Mouse (Mus musculus): ENCODE results near the gene Cfap126.
"Not testable (repeated sequence)": the region's sequence is repeated elsewhere in the genome, so short reads cannot be mapped to it uniquely, and the experiment has no call there.

Gene Cfap126

DNA sequence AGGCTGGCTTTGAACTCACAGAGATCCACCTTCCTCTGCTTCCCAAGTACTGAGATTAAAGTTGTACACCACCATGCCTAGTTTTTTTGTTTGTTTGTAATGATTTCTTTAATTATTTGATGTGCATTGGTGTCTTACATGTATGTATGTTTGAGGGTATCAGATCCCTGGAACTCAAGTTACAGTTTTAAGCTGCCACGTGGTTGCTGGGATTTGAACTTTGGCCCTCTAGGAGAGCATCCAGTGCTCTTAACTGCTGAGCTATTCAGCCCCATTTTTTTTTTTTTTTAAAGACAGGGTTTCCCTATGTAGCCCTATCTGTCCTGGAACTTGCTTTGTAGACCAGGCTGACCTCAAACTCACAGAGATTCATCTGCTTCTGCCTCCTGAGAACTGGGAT lies 17.3 kb downstream of the Cfap126 start:
- peak; percentile 17 for DNase-seq

DNA sequence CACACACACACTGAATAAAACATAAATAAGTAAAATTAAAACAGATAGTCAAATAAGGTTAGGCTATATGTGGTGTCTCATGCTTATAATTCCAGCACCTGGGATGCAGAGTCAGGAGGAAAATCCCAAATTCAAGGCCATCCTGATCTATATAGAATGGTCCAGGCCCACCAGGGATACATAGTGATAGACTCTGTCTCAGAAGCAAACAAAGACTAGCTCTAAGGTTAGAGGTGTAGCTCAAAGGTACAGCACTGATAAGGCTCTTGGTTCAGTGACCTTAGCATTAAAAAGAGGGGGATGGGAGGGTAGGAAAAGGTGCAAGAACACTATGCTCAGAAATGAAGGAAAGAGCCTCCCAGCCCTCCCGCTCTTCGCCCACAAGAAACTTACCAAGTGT lies 21.9 kb downstream of the Cfap126 start:
- DNase-seq, result no peak

DNA sequence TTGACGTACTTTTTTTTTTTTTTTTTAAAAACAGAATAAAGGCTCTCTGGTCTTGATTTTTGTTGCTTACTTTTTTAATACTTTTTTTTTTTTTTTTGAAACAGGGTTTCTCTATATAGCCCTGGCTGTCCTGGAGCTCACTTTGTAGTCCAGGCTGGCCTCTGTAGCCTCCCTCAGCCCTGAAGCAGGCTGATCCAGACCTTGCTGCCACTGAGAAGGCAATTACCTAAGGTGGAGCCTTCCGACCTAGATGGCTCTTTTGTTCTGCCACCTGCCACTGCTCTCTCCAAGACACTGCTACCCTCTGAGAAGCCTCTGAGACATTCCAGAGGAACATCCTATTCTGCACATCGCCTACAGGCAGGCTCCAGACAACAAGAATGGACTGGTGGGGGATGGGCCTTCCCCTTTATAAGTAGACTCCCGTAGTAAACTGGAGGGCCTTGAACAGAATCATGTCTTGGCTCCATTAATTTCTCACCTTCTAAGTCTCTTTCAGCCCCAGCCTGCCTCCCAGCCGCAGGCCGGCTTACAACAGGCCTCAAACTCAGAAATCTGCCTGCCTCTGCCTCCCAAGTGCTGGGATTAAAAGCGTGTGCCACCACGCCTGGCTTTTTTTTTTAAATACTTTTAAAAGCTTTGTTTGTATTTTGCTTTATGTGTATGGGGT lies 23.9 kb downstream of the Cfap126 start:
- not testable (repeated sequence) for DNase-seq

DNA sequence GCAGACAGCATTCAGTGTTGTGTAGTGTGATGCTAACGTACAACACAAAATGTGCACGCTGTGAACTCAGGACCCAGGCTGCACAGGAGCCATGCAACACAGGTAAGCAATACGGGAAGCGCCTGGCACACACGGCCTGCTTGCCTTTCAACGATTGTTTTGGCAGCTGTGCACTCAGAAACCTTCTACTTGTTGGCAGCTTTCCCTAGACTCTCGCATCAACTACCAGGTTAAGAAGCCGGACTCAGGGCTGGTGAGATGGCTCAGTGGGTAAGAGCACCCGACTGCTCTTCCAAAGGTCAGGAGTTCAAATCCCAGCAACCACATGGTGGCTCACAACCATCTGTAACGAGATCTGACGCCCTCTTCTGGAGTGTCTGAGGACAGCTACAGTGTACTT lies 29.3 kb downstream of the Cfap126 start:
- peak; percentile 49 for DNase-seq

DNA sequence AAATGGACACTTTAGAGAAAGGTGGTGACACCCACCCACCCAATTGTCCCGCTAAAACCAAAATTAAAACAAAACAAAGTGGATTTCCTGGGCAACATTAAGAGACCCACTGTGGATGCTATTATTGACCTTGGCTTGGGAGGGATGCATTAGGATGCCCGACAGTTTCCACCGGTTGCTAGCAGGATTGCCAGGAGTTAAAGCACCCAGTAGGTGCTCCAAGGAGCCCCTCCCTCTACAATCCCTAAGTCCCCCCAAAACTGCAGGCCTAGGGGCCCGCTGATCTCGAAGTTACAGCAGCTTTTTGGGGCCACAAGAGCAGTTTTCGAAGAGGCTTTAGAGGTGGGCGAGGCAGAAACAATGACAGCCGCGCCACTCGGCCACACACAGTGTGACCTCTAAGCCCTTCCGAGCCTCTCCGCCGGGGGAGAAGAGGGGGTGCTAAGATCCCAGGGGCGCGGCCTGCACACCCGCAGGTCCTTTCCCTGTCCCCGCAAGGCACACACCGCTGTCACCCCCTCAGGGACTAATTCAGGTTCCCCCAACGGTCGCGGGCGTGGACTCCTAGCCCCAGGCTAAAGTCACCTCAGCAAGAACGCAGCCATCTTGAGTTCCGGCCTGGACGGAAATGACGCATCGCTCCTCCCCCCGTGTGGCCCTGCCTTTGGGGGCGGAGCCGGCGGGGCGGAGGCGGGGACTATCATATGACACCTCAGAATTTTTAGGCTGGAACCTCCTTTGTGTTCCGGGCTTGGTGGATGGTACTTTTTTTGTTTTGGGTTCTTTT lies 36.4 kb downstream of the Cfap126 start, which contains the start of the genes Sdhc and Mpz:
TSS of gene Sdhc (minus strand) at position 630 of the 787 bp plus-strand sequence.
TSS of gene Mpz (plus strand) at position 738 of the 787 bp plus-strand sequence.
- DNase-seq, result peak; percentile 96

DNA sequence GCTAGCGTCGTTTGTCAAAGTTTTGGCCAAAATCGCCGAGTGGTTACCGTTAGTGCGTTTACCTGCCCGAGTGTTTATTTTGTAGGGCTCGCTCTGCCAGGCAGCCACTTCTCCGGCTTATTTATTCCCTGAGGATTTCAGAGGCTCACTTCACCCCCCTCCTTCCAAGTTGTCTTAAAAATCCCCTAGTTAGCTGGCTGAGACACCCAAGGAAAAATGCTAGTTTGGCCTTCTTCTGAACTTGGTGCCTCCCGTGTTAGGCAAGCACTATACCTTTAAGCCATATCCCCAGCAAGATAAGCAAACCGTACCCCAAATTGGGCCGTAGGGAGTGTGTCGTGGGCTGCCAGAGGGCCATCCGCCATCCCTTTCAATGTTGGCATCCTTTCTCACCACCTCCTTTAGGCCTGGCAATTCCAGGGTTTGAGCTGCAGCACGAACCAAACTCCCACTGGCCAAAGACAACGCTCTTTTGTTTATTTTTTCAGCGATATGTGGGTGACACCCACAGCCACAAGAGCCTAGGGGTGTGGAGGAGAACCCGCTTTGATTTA lies 37.2 kb downstream of the Cfap126 start:
- no peak for DNase-seq

DNA sequence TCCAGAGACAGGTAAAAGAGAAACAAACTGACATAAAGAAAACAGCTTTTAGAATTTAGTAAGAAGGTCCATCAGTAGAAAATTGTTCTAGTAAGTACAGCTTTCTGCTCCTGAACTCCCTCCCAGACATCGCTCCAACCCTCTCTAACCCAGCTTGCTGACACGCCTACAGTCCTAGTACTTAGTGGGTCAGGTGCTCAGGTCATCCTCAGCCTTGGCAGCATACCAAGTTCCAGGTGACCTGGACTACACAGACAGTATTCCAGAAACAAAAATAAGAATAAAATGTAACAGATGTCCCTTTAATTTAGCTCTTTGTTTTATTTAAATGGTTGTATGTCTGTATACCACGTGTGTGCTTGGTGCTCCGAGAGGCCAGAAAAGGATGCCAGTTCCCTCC lies 38.2 kb downstream of the Cfap126 start:
- DNase-seq, result peak; percentile 28

DNA sequence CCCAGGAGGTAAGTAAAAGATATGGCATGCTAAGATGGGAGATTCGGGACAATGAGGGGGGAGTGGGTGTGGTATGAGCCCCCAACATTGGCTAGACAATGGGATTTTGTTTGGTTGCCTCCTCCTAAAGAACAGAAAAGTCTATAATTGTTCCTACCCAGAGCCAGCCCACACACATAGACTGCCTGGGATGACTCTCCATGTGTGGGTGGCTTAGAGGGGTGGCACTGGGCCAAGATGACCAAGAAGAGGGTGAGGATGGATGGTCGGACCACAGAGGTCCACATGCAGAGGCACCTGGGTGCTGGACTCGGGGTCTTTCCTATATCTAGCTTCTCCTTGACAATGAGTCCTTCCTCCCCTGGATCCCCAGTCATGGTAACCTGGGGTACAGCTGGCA lies 42.9 kb downstream of the Cfap126 start:
- DNase-seq, result no peak

DNA sequence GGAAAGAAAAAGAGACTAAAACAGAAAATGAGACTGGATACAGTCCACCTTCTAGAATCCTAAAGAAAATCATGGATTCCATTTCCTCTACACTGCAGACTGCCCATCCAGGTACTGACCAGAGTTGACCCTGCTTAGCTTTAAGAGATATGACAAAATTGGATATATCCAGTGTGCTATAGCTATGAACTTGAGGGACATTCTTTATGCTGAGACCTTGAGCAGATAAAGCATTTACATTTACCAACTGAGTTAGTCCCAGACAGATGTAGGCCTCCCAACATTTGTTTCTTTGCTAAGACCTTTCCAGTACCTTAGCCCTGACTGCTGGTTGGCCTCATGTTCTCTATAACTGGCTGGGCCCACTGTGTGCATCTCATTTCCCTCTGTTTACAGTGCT lies 44.2 kb downstream of the Cfap126 start:
- no peak for DNase-seq

DNA sequence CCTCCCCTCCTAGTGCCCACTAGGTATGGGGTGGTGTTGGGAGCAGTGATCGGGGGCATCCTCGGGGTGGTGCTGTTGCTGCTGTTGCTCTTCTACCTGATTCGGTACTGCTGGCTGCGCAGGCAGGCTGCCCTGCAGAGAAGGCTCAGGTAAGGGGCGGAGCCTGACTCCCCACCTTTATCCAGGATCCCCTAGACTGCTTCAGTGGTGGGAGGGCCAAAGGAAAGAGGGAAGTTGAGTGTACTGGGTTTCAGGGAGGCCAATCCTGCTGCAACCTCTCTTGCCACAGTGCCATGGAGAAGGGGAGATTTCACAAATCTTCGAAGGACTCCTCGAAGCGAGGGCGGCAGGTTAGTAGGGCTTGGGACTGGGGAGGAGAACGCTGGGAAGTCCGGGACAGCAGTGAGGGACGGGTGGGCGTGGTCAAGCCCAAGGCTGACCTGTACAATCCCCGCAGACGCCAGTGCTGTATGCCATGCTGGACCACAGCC lies 45.8 kb downstream of the Cfap126 start:
- peak; percentile 38 for DNase-seq

DNA sequence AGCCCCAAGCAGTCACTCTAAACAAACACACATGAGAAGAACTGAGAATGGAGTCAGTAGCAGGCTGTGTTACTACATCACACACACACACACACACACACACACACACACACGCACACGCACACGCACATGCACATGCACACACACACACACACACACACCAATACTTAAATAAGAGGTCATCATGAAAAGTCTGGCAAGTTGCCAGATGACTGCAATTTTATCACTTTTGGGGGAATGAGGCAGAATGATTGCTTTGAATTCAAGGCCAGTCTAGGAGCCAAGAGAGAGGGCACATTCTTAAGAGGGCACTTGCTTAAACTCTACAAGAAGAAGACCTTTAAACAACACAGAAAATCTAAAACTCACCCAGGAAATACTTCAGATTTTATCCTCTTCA lies 48.8 kb downstream of the Cfap126 start:
- no peak for DNase-seq

DNA sequence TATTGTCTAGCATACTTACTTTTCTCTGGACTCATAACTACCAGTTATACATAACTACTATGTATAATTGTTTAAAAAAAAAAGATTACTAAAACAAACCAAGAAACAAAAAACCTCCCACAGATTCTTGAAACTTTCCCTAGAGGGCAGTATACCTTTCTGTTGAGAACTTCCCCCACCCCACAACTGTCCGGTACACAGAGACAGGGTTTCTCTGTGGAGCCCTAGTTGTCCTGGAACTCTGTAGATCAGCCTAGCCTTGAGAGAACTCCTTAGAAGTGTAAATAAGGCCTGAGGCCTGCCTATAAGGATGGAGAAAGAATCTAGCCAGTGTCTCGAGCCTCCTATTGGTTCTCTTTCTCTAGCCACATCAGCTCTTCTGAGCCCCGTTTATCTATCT lies 50.5 kb downstream of the Cfap126 start:
- peak; percentile 38 for DNase-seq

DNA sequence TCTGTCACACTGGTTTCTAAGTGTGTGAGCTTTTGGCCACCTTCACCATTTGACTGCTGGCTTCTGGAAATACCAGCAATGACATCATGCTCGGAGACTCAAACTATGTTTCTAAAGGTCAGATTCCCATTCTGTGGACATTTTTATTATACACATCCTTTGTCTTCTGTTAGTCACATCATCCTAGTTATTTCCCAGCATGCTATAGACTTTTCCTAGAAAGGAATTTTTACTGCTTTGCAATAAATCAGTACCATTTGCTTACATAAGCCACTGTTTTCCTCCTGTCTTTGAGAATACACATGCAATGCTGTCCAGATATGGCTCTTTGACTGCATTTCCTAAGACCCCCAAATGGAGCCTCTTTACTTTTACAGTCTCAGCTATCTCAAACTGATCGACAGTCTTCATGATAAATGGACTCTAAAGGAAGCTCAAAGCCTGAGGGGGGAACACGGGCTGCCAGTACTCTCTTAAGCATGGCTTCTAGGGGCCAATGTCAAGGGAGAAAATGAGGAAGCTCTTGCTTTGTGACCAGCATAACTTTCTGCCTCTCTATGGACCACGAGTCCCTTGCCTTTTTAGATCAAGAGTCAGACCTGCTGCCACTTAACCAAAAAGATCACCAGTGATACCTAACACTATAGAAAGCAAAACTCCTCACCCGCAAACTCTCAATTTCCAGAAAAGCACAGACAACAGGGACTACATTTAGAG lies 52.1 kb downstream of the Cfap126 start:
- DNase-seq, result no peak

DNA sequence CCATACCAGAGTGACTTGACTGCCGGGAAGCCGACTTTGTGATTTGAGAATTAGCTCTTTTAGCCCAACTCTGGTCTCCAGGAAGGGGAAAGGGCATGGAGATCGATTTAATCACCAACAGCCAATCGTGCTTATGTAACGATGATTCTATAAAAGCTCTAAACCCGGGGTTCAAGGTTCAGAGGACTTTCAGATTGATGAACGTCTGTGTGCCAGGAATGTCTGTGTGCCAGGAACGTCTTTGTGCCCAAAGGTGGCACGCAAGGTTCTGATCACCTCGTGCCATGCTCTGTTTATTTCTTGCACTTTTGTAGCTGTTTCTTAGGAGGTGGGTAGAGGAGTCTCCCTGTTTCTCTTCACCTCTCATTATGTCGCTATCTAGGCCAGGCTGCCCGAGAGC lies 55.2 kb downstream of the Cfap126 start:
- DNase-seq, result no peak

DNA sequence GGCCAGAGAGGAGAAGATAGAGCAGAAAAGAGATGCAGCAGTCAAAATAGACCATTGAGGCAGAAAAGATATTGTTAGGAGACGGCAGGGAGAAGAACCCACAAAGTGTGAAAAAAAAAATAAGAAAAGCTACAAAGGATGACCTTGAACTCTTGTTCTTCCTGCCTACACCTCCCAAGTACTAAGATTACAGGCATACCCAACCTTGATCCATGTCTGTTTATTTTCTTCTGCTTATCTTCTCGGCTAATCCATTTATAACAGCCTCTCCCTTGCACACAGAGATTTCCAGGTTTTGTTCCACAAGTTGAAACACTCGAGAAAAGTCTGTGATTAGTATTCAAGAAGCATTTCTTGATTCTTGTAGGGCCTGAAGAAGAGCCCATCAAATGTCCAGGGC lies 56.2 kb downstream of the Cfap126 start:
- DNase-seq, result no peak

DNA sequence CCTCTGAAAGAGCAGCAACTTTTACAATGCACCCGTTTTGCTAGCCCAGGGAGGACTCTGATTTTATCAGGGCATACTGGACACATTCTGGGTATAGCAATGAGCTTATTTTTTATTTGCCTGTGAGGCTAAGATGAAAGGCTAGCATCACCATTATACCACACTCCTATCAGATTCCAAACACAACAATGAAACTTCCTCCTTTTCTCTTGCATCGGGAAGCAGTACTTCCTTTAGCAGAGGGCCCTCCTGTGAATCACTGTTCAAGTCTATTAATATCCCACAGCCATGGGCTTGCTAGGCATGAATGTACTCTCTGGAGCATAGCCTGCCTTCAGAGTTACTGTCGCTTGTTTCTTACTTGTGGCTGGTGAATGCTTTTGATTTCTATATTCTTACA lies 57.4 kb downstream of the Cfap126 start:
- no peak for DNase-seq

DNA sequence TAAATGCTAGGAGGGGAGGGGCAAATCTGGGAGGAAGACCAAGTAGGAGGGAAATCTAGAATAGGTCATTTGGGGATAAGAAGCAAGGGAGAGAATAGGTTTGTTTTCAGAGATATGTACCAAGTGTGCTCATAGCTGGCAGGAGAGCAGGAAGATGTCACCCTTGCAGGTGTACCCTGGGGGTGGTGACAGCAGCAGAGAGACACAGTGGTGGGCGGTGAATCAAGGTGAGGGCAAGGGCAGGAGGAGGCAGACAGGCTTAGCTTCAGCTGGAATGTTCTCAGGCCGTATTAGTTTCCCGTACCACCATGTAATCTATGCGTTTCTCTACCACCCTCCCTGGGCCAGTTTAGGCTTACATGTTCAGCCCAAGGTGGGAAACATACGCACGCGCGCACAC lies 59.1 kb downstream of the Cfap126 start:
- no peak for DNase-seq

Data from kidney, postnatal 14 days (tissue).